Mouse (Mus musculus) spleen, embryonic (tissue): Measurements from ENCODE around the gene Gm2163.
"Not testable (repeated sequence)": the region's sequence is repeated elsewhere in the genome, so short reads cannot be mapped to it uniquely, and the experiment has no call there.

Experiments
- CTCF ChIA-PET: fragments of 350-600 bp; sonication (Branson Sonifier 250); formaldehyde crosslinking; loops from one replicate; lab custom pipeline; 2022; lab: Charles Lee

The Gm2163 gene

DNA sequence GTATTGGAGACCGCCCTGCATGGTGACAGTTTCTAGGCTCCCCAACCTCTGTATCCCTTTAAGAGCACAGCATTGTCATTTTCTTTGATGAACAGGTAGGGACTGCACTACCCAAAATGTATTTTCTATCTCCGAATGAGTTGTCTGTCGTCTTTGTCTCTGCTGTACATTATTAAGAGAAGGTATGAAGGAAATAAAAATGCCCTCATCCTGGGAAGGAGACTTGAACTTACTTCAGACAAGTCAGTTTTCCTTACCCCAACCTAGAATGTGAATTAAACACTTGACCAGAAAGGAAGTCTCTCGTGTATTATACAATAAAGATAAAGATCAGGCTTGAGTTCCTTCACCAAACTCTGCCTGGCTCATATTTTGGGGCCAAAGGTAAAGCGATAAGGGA lies at the start of gene Gm2163:
Gene Gm2163, plus strand, starts transcription at position 301 of the 400 bp plus-strand sequence.
- CTCF ChIA-PET, result not testable (repeated sequence)

DNA sequence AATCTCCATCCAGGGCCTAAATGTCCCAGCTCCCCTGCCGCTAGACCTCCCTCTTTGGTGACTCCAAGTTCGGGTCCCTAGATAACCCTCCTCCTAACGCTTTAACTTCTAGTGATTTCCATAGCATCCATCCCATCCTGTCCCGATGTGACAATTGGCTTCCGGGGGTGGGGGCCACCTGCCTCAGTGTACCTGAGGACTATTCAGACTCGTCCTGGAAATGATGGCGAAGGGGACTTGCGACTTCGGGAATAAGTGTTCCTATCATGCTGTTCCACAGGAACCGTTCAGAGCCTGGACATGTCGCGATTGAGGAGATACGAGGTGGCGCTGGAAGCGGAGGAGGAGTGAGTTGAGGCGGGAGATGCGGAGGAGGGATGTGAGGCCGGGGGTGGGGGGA lies 27.5 kb upstream of the Gm2163 start, which contains the start of gene Gm21586:
Gene Gm21586, plus strand, starts transcription at position 301 of the 400 bp plus-strand sequence.
- CTCF ChIA-PET, result not testable (repeated sequence)

- CTCF ChIA-PET, result not testable (repeated sequence)
Observed at GRCm38 (mm10) chr4:42528075-42528474, 61.5 kb downstream of the Gm2163 start, which contains the start of gene Fam205a2. TSS of gene Fam205a2 (minus strand) at chr4:42528175.

GRCm38 (mm10) chr4:42611895-42612294 lies 145.3 kb downstream of the Gm2163 start, which contains the start of gene Gm10591:
TSS of gene Gm10591 (plus strand) at chr4:42612195.
- CTCF ChIA-PET, result not testable (repeated sequence)

DNA sequence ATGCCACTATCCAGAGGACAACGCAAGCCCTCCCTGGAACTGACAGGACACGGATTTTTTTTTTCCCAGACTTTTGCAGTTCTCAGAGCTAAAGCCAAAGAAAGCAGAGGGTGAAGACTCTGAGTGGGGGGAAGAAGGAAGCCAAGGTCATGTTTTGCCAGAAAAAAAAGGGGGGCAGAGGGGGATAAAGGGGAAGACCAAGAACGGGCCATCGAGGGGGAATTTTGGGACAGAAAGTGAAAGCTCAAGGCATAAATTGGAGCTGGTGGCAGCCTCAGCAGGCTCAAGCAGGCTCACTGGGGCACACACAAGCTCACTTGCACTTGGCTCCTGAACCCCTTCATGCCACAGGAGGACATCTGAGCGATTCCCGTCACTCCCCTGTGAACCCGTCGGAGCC lies 162.9 kb downstream of the Gm2163 start, which contains the start of gene Gm2564:
Gene Gm2564, plus strand, starts transcription at position 301 of the 400 bp plus-strand sequence.
- CTCF ChIA-PET, result not testable (repeated sequence)
